Mouse (Mus musculus) Patski (cell line): ENCODE data around the gene Armh3. TPM values are rescaled to one million over a fixed set of nuclear protein-coding genes. Genes with fewer than 3 reads are reported as not detected.

Experiments used
- ATAC-seq: fragments of 100-300 bp; one replicate; pipeline ENCODE4 v1.8.0; 2021
- CTCF ChIA-PET: fragments of 350-600 bp; sonication (Branson Sonifier 250); formaldehyde crosslinking; loops from one replicate; lab custom pipeline; 2022; ENCODE audit warnings: inconsistent platforms; lab: Charles Lee
- POLR2A ChIA-PET: fragments of 350-600 bp; sonication (Branson Sonifier 250); formaldehyde crosslinking; loops from one replicate; lab custom pipeline; 2022; ENCODE audit warnings: antibody characterized with exemption, inconsistent platforms; lab: Charles Lee
- DNase-seq: peaks from one replicate; pipeline ENCODE4 v3.0.0-alpha.2; 2011; ENCODE audit warnings: low read depth, low spot score
- H3K27me3 ChIP-seq: fragments of 371-371 bp; one replicate; pipeline ENCODE4 v1.5.1; 2021
- CTCF ChIP-seq: fragments of 100-300 bp; IDR thresholded peaks from one replicate; pipeline ENCODE4 v1.5.1; 2021
- in situ Hi-C: fragments of 300-500 bp; cut with MboI; formaldehyde crosslinking; loops from 3 replicates; pipeline ENCODE4 v1.11.1; 2018; ENCODE audit warnings: low pct_unique_long_range_greater_than_20kb, mixed read lengths
- polyA plus RNA-seq: library from polyadenylated mRNA; unstranded; gene quantifications from one replicate; pipeline ENCODE4 v1.2.3, GENCODE M21; 2021

Armh3 gene
- polyA plus RNA-seq, 1 experiment from 2014 or later, result 18.4 TPM

DNA sequence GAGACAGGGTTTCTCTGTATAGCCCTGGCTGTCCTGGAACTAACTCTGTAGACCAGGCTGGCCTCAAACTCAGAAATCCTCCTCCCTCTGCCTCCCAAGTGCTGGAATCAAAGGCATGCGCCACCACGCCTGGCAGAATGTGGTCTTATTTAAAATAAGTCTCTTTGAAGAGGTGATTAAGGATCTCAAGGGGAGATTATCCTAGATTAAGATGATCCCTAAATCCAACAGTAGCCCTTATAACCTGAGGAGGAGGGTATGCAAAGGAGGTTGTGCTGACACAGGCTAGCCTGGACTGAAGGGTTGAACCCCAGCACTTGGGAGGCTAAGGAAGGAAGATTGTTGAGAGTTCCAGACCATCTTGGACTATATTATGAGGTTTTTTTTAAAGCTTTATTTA is 17.7 kb upstream of the Armh3 start:
- H3K27me3 ChIP-seq, result no peaks in the 10 kb centered on the region
- no peak for DNase-seq
- no peak for TF ChIP-seq CTCF
- in situ Hi-C loops, result loop anchor here (5.0 kb wide), 1 partner anchor 204 kb away; no protein-coding TSS in a partner anchor
- ChIA-PET CTCF (interaction anchor here (1.3 kb wide), 1 partner anchor 42 kb away, joined by 3 read pairs; no protein-coding TSS in a partner anchor), POLR2A (interaction anchor here (0.7 kb wide), 1 partner anchor 1251 kb away, joined by 3 read pairs; no protein-coding TSS in a partner anchor)
- ATAC-seq, result no peak

DNA sequence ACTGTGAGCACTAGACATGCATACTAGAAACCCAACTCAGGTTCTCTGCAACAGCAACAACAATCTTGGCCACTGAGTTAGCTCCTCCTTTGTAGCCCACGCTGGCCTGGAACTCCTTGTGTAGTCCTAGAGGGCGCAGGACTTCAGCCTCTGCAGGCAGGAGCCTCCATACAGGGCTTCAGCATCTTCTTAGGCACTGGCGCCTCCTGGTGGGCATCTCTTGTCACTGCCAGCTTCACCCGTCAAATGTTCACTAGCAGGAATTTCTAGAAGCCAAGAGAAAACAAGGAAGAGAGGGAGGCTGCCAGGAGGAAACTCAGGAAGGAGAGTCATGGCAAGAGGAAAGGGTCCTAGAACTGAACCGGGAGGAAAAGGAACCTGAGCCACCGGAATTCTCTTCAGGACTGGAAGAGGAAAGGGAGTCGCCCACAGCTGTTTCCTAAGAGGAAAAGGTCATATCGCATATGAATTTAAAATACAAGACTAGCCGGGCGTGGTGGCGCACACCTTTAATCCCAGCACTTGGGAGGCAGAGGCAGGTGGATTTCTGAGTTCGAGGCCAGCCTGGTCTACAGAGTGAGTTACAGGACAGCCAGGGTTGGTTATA is 16.4 kb upstream of the Armh3 start:
- in situ Hi-C loops, result loop anchor here (5.0 kb wide), 1 partner anchor 202 kb away; no protein-coding TSS in a partner anchor
- ATAC-seq (peak; percentile 74), DNase-seq (peak; percentile 49)
- ChIA-PET CTCF (interaction anchor here (0.6 to 2.5 kb wide), 25 partner anchors 10 to 210 kb away, joined by 3 to 24 read pairs (median 4); partner anchors contain the start of gene Hps6), POLR2A (interaction anchor here (0.6 to 1.1 kb wide), 2 partner anchors 11 to 19 kb away, joined by 3 to 4 read pairs; partner anchors contain the start of gene Hps6)
- no peaks in the 10 kb centered on the region for H3K27me3 ChIP-seq
- peak; percentile 99 for TF ChIP-seq CTCF

DNA sequence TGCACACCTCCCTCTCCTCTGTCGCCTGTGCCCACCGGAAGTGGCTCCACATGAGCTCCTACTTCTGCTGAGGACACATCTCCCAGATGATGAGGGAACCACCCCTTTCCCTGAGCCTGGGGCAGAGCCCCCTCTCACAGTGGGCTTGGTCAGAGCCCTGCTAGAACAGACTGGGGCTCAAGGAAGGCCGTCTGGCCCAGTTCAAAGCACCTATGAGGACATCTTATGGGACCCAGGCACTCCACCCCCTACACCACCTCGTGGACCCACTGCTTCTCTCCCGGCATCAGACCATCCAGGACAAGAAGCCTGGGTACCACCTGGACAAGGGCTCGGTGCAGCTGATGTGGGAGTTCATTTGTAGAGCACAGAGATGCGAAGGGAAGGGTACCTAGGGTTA is 7.4 kb upstream of the Armh3 start:
- no peak for TF ChIP-seq CTCF
- ChIA-PET CTCF (interaction anchor here (1.1 to 4.6 kb wide), 3 partner anchors 8 to 31 kb away, joined by 3 to 24 read pairs (median 3); no protein-coding TSS in a partner anchor), POLR2A (interaction anchor here (1.0 to 1.2 kb wide), 2 partner anchors 14 to 21 kb away, joined by 3 read pairs; no protein-coding TSS in a partner anchor)
- in situ Hi-C loops, result no loop called here
- no peak for DNase-seq
- ATAC-seq, result no peak
- H3K27me3 ChIP-seq, result no peaks in the 10 kb centered on the region

DNA sequence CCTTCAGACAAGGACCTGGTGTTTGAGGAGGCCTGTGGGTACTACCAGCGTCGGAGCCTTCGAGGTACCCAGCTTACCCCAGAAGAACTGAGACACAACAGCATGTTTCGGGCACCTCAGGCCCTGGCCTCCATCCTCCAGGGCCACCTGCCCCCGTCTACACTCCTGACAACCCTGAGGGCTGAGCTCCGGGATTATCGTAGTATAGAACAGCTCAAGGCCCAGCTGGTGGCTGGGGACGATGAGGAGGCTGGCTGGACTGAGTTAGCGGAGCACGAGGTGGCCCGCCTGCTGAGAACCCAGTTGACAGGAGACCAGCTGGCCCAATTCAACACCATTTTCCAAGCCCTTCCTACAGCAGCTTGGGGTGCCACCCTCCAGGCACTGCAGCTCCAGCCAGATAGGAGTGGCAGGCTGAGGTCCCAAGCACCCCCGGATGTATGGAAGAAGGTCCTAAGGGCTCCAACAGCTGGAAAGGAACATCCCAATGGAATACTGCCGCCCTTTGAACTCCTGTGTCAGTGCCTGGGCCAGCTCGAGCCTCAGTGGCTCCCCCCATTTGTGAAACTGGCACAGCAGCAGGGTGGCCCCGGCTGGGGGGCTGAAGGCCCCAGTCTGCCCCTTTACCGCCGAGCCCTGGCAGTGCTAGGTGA is 6.7 kb upstream of the Armh3 start:
- ChIA-PET POLR2A (interaction anchor here (0.6 to 1.2 kb wide), 2 partner anchors 19 to 22 kb away, joined by 3 to 4 read pairs; no protein-coding TSS in a partner anchor), CTCF (interaction anchor here (0.7 to 4.6 kb wide), 4 partner anchors 9 to 30 kb away, joined by 3 to 24 read pairs (median 3); no protein-coding TSS in a partner anchor)
- in situ Hi-C loops, result no loop called here
- no peak for ATAC-seq
- DNase-seq, result no peak
- no peak for TF ChIP-seq CTCF
- no peaks in the 10 kb centered on the region for H3K27me3 ChIP-seq

DNA sequence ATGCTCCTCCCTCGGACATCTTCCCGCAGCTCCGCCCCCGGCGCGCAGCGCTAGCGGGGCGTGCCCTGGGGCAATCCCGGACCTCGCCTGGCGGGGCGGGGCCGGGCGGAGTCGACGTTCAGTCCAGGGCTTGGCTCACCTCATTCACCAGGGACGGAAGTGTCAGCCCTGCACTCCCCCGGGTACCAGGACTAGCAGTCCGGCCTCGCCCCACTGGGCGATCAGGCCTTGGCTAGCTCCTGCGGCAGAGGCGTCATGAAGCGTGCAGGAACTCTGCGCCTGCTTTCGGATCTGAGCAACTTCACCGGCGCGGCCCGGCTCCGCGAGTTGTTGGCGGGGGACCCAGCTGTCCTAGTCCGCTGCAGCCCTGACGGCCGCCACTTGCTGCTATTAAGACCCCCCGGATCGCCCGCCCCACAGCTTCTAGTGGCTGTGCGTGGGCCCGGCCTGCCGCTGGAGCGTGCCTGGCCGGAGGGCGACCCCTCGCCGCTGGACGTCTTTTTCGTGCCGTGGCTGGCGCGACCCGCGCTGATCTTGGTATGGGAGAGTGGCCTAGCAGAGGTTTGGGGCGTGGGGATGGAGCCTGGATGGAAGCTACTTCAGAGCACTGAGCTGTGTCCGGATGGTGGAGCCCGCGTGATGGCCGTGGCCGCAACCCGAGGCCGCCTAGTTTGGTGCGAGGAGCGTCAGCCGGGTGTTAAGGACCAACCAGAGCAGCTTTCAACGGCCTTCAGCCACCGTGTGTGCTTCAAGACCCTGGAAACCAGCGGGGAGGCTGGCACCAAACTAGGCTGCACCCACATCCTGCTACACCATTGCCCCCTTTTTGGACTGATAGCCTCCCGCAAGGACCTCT is 5.3 kb upstream of the Armh3 start, which contains the start of gene Hps6:
Hps6 (plus strand) TSS at position 138 of the 856 bp plus-strand sequence.
- ChIA-PET CTCF (interaction anchor here (1.2 to 4.6 kb wide), 2 partner anchors 9 to 10 kb away, joined by 4 to 24 read pairs; no protein-coding TSS in a partner anchor), POLR2A (interaction anchor here (1.3 kb wide), 2 partner anchors 10 to 35 kb away, joined by 3 to 4 read pairs; no protein-coding TSS in a partner anchor)
- TF ChIP-seq CTCF, result no peak
- no peaks in the 10 kb centered on the region for H3K27me3 ChIP-seq
- DNase-seq (peak; percentile 27), ATAC-seq (peak; percentile 80)
- in situ Hi-C loops, result no loop called here

DNA sequence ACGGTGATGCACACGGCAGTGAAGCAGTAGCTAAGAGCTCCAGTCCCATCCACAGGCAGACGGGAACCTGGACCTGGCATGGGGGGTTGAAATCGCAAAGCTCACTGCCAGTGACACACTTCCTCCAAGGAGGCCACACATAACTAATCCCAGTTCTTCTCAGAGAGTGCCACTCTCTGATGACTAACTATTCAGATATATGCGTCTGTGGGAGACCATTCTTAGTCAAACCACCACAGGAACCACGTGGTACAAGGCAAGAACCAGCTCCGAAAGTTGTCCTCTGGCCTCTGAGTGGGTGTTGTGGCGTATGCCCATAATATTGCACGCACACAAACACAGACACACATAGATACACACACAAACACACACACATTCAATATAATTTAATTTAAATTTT is 4.0 kb upstream of the Armh3 start:
- DNase-seq (peak; percentile 20), ATAC-seq (no peak)
- CTCF ChIA-PET, result interaction anchor here (1.8 kb wide), 1 partner anchor 12 kb away, joined by 5 read pairs; no protein-coding TSS in a partner anchor
- no peaks in the 10 kb centered on the region for H3K27me3 ChIP-seq
- no peak for TF ChIP-seq CTCF
- POLR2A ChIA-PET, result interaction anchor here (0.8 kb wide), 1 partner anchor 41 kb away, joined by 3 read pairs; no protein-coding TSS in a partner anchor
- in situ Hi-C loops, result no loop called here

DNA sequence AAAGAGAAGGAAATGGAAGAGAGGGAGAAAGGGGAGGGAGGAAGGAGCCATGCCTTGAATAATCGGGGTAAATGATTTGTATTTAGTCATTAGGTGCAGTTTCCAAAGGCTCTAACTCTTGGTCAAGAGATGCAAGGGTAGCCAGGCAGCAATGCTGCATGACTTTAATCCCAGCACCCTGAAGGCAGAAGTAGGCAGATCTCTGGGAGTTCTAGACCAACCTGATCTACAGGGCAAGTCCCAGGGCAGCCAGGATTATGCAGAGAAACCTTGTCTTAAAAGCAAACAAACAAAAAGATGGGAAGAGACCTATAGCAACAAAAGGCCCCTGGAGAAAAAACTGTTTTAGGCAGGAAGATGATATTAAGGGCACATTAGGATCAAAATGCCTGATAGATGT is 1.1 kb upstream of the Armh3 start:
- ATAC-seq (no peak), DNase-seq (no peak)
- H3K27me3 ChIP-seq, result no peaks in the 10 kb centered on the region
- ChIA-PET POLR2A (no interaction called here), CTCF (interaction anchor here (1.3 kb wide), 1 partner anchor 15 kb away, joined by 3 read pairs; no protein-coding TSS in a partner anchor)
- in situ Hi-C loops, result no loop called here
- no peak for TF ChIP-seq CTCF

DNA sequence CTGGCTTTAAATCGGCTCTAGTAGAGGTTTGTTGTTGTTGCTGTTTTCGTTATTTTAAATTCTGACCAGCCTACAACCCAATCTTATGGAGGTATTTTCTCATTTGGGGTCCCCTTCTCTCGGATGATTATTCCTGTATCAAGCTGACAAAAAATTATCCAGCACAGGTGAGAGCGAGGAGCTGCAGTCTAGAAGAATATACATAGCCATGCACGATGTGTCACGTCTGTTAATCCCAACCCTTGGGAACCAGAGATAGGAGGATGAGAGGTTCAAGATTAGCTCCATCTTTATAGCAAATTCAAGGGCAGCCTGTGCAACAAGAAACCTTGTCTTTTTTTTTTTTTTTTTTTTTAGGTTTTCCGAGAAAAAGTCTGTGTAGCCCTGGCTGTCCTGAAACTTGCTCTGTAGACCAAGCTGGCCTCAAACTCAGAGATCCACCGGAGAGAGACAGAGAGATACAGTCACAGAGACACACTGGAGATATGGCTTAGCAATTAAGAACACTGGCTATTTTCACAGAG is 468 bp upstream of the Armh3 start:
- CTCF ChIA-PET, result no interaction called here
- no peaks in the 10 kb centered on the region for H3K27me3 ChIP-seq
- in situ Hi-C loops, result no loop called here
- TF ChIP-seq CTCF, result no peak
- ATAC-seq, result no peak
- POLR2A ChIA-PET, result interaction anchor here (0.7 kb wide), 1 partner anchor 225 kb away, joined by 4 read pairs; no protein-coding TSS in a partner anchor
- no peak for DNase-seq

DNA sequence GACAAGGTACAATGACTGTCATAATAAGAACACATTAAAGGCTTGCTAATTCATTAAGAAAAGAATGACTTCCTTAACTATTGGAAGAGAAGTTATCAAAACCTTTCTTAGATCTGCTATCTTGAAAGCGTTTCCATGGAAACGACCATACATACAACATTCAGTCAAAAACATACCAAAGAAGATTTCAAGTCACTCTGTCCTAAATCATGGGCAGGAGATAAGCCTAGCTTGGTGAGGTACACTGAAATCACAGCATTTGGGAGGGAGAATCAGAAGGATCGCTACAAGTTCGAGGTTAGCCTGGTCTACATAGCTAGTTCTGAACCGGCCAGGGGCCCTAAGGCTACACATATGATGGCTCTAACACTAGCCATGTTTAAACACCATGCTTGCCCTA is 923 bp downstream of the Armh3 start:
- no peaks in the 10 kb centered on the region for H3K27me3 ChIP-seq
- ChIA-PET POLR2A (no interaction called here), CTCF (interaction anchor here (1.2 kb wide), 1 partner anchor 17 kb away, joined by 5 read pairs; no protein-coding TSS in a partner anchor)
- ATAC-seq (no peak), DNase-seq (no peak)
- TF ChIP-seq CTCF, result no peak
- in situ Hi-C loops, result no loop called here
